Mouse (Mus musculus): ENCODE results near the gene Camk2g.

Camk2g gene

GRCm38 (mm10) chr14:20698515-20698914 lies 95.4 kb downstream of the Camk2g start:
- no peak for DNase-seq

DNA sequence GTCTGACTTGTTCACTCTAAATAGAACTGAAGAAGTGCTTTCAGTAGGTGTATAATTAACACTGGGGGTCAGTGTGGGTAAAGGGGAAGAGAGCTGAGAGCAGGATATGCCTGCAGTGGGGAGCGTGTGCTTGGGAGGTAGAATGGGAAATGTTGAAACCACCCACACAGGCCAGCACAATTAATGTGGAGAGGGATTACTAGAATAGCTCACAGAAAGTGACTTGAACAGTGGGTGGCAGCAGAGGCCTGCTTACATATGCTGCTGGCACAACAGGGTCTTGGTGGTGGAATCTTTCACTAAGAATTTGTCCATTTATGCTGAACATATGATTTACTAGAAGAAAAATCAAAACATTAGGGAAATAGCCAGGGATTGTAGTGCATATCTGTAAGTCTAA lies 96.9 kb downstream of the Camk2g start:
- peak; percentile 59 for DNase-seq

GRCm38 (mm10) chr14:20695761-20696520 lies 97.9 kb downstream of the Camk2g start:
- no peak for DNase-seq

DNA sequence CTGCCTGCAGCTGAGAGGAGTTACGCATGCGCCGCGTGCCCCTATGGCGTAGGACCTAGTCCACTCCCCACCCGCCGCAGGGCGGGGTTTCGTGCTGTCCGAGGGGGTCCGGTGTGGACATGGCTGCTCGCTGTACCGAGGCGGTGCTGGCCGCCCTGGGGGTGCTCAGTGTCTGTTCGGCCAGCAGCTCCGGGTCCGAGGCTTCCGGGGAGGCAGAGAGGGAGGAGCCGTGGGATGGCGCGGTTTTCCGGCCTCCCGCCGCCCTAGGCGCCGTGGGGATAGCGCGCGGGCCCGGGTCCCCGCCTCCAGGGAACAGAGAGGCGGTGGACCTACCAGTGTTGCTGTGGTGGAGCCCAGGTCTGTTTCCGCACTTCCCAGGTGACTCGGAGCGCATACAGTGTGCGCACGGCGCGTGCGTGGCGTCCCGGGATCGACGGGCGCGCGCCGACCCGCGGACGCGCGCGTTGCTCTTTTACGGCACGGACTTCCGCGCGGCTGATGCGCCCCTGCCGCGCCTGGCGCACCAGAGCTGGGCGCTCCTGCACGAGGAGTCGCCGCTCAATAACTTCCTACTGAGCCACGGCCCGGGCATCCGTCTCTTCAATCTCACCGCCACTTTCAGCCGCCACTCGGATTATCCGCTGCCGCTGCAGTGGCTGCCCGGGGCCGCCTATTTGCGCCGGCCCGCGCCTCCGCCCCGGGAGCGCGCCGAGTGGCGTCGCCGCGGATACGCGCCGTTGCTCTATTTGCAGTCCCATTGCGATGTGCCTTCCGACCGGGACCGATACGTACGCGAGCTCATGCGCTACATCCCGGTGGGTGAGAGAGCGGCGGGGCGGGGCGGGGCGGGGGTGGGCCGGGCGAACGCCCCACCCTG lies 98.8 kb downstream of the Camk2g start, which contains the start of gene Fut11:
Gene Fut11, plus strand, starts transcription at position 85 of the 877 bp plus-strand sequence.
- DNase-seq, result peak; percentile 92

GRCm38 (mm10) chr14:20694185-20694883 lies 99.6 kb downstream of the Camk2g start:
- DNase-seq, result no peak

GRCm38 (mm10) chr14:20693589-20694101 lies 100.2 kb downstream of the Camk2g start:
- no peak for DNase-seq

- no peak for DNase-seq
These were observed 102.1 kb downstream of the Camk2g start for GRCm38 (mm10) chr14:20691772-20692171.

GRCm38 (mm10) chr14:20689009-20689408 lies 104.9 kb downstream of the Camk2g start:
- no peak for DNase-seq

- DNase-seq, result no peak
These were observed 107.3 kb downstream of the Camk2g start for GRCm38 (mm10) chr14:20686576-20686975.

Data from kidney, postnatal 14 days (tissue).